Mouse (Mus musculus): ENCODE measurements at regions not wholly inside any gene's neighbourhood (a gene's known extent, or its start where the extent isn't known, plus 50 kb on each side); places are given as distances from the start of the nearest gene placed in this dataset.

GRCm38 (mm10) chr13:42358588-42358987 lies 57.3 kb downstream of the Edn1 start:
- Histone ChIP-seq H3K4me1 (ENCODE audit: control insufficient read depth, insufficient read depth, insufficient read length, low read length) (no peaks in the 10 kb centered on the region), H3K27ac (replicated peaks; ENCODE audit: low read depth, low read length) (no peak overlapping the region)

GRCm38 (mm10) chr13:42367655-42368554 lies 66.6 kb downstream of the Edn1 start:
- Histone ChIP-seq H3K4me1 (ENCODE audit: control insufficient read depth, insufficient read depth, insufficient read length, low read length) (no peaks in the 10 kb centered on the region), H3K4me3 (ENCODE audit: insufficient read depth, low read depth, low read length) (no peak overlapping the region), H3K27ac (replicated peaks; ENCODE audit: low read depth, low read length) (no peak overlapping the region)

More at GRCm38 (mm10) chr13:42358588-42358987, 57.3 kb downstream of the Edn1 start:
- no peak overlapping the region for H3K4me3 ChIP-seq (ENCODE audit: insufficient read depth, low read depth, low read length)

GRCm38 (mm10) chr13:42369826-42370225 lies 68.5 kb downstream of the Edn1 start:
- Histone ChIP-seq H3K4me1 (ENCODE audit: control insufficient read depth, insufficient read depth, insufficient read length, low read length) (no peaks in the 10 kb centered on the region), H3K27ac (replicated peaks; ENCODE audit: low read depth, low read length) (no peak overlapping the region), H3K4me3 (ENCODE audit: insufficient read depth, low read depth, low read length) (no peak overlapping the region)

- H3K27ac ChIP-seq (replicated peaks; ENCODE audit: low read depth, low read length): no peak overlapping the region
- no peak overlapping the region for H3K4me3 ChIP-seq (ENCODE audit: insufficient read depth, low read depth, low read length)
- no peaks in the 10 kb centered on the region for H3K4me1 ChIP-seq (ENCODE audit: control insufficient read depth, insufficient read depth, insufficient read length, low read length)
Observed at GRCm38 (mm10) chr13:42372201-42372600, 70.9 kb downstream of the Edn1 start.

GRCm38 (mm10) chr13:42374181-42374596 lies 72.9 kb downstream of the Edn1 start:
- H3K27ac ChIP-seq (replicated peaks; ENCODE audit: low read depth, low read length): no peak overlapping the region
- no peaks in the 10 kb centered on the region for H3K4me1 ChIP-seq (ENCODE audit: control insufficient read depth, insufficient read depth, insufficient read length, low read length)
- no peak overlapping the region for H3K4me3 ChIP-seq (ENCODE audit: insufficient read depth, low read depth, low read length)

GRCm38 (mm10) chr13:42379675-42380074 lies 78.4 kb downstream of the Edn1 start:
- H3K4me3 ChIP-seq (ENCODE audit: insufficient read depth, low read depth, low read length): no peak overlapping the region
- no peak overlapping the region for H3K27ac ChIP-seq (replicated peaks; ENCODE audit: low read depth, low read length)
- H3K4me1 ChIP-seq (ENCODE audit: control insufficient read depth, insufficient read depth, insufficient read length, low read length): no peaks in the 10 kb centered on the region

GRCm38 (mm10) chr13:42383099-42383498 lies 81.8 kb downstream of the Edn1 start:
- Histone ChIP-seq H3K4me3 (ENCODE audit: insufficient read depth, low read depth, low read length) (no peak overlapping the region), H3K4me1 (ENCODE audit: control insufficient read depth, insufficient read depth, insufficient read length, low read length) (no peaks in the 10 kb centered on the region), H3K27ac (replicated peaks; ENCODE audit: low read depth, low read length) (no peak overlapping the region)

GRCm38 (mm10) chr13:42390389-42390788 lies 89.1 kb downstream of the Edn1 start:
- Histone ChIP-seq H3K4me3 (ENCODE audit: insufficient read depth, low read depth, low read length) (no peak overlapping the region), H3K4me1 (ENCODE audit: control insufficient read depth, insufficient read depth, insufficient read length, low read length) (no peaks in the 10 kb centered on the region), H3K27ac (replicated peaks; ENCODE audit: low read depth, low read length) (no peak overlapping the region)

GRCm38 (mm10) chr13:42391330-42392005 lies 90.2 kb downstream of the Edn1 start:
- Histone ChIP-seq H3K27ac (replicated peaks; ENCODE audit: low read depth, low read length) (no peak overlapping the region), H3K4me3 (ENCODE audit: insufficient read depth, low read depth, low read length) (no peak overlapping the region), H3K4me1 (ENCODE audit: control insufficient read depth, insufficient read depth, insufficient read length, low read length) (no peaks in the 10 kb centered on the region)

GRCm38 (mm10) chr13:42392701-42393100 lies 91.4 kb downstream of the Edn1 start:
- no peaks in the 10 kb centered on the region for H3K4me1 ChIP-seq (ENCODE audit: control insufficient read depth, insufficient read depth, insufficient read length, low read length)
- H3K27ac ChIP-seq (replicated peaks; ENCODE audit: low read depth, low read length): no peak overlapping the region
- no peak overlapping the region for H3K4me3 ChIP-seq (ENCODE audit: insufficient read depth, low read depth, low read length)

- no peak overlapping the region for H3K27ac ChIP-seq (replicated peaks; ENCODE audit: low read depth, low read length)
- H3K4me3 ChIP-seq (ENCODE audit: insufficient read depth, low read depth, low read length): no peak overlapping the region
- H3K4me1 ChIP-seq (ENCODE audit: control insufficient read depth, insufficient read depth, insufficient read length, low read length): no peaks in the 10 kb centered on the region
Observed at GRCm38 (mm10) chr13:42394572-42394971, 93.3 kb downstream of the Edn1 start.

GRCm38 (mm10) chr13:42401513-42401912 lies 100.2 kb downstream of the Edn1 start:
- Histone ChIP-seq H3K4me1 (ENCODE audit: control insufficient read depth, insufficient read depth, insufficient read length, low read length) (no peaks in the 10 kb centered on the region), H3K4me3 (ENCODE audit: insufficient read depth, low read depth, low read length) (no peak overlapping the region), H3K27ac (replicated peaks; ENCODE audit: low read depth, low read length) (no peak overlapping the region)

- no peaks in the 10 kb centered on the region for H3K4me1 ChIP-seq (ENCODE audit: control insufficient read depth, insufficient read depth, insufficient read length, low read length)
- no peak overlapping the region for H3K27ac ChIP-seq (replicated peaks; ENCODE audit: low read depth, low read length)
- no peak overlapping the region for H3K4me3 ChIP-seq (ENCODE audit: insufficient read depth, low read depth, low read length)
Observed at GRCm38 (mm10) chr13:42403231-42404020, 102.2 kb downstream of the Edn1 start.

GRCm38 (mm10) chr13:42412652-42413282 lies 111.5 kb downstream of the Edn1 start:
- no peak overlapping the region for H3K4me3 ChIP-seq (ENCODE audit: insufficient read depth, low read depth, low read length)
- no peaks in the 10 kb centered on the region for H3K4me1 ChIP-seq (ENCODE audit: control insufficient read depth, insufficient read depth, insufficient read length, low read length)
- no peak overlapping the region for H3K27ac ChIP-seq (replicated peaks; ENCODE audit: low read depth, low read length)

- Histone ChIP-seq H3K4me1 (ENCODE audit: control insufficient read depth, insufficient read depth, insufficient read length, low read length) (no peaks in the 10 kb centered on the region), H3K4me3 (ENCODE audit: insufficient read depth, low read depth, low read length) (no peak overlapping the region), H3K27ac (replicated peaks; ENCODE audit: low read depth, low read length) (no peak overlapping the region)
Observed at GRCm38 (mm10) chr13:42446921-42447320, 145.6 kb downstream of the Edn1 start.
